ENCODE assay signal across 10 mouse cellular contexts in genomic region chr5:53381492-53382199, GRCm38 (mm10).
DNase-seq lines count a peak whose midpoint lies in the region; ATAC-seq lines count a peak whose summit lies in the region.
"Had no signal": no experiment of that assay in that cellular context is flagged by ENCODE, and none has a peak within 500 bp of the region (broad histone marks: within the 10 kb centered on the region; RNA-seq: fewer than 3 reads in every experiment).

No protein-coding gene starts in this region.

- intact Hi-C loops in heart, postnatal 25 days (cut with DNase I): no loop called here

- 48% methylated on average over 13 of the region's 13 CpGs for WGBS in heart, embryonic 11.5 days (ENCODE audit: insufficient replicate concordance)
- 72% methylated on average over 13 of the region's 13 CpGs for WGBS in forebrain, embryonic 12.5 days

- H3K9ac ChIP-seq in heart, embryonic 11.5 days (ENCODE audit: low read depth, low read length): no peak overlapping the region
- no peak overlapping the region for H3K9ac ChIP-seq in forebrain, embryonic 12.5 days
- H3K9ac ChIP-seq: heart, embryonic 13.5 days had no signal

- no peaks in the 10 kb centered on the region for H3K36me3 ChIP-seq in heart, embryonic 11.5 days (ENCODE audit: control insufficient read depth, insufficient read depth, low read length)
- no peaks in the 10 kb centered on the region for H3K36me3 ChIP-seq in forebrain, embryonic 12.5 days (replicated peaks)
- H3K36me3 ChIP-seq: heart, embryonic 13.5 days had no signal

- no peak for ATAC-seq in heart, embryonic 11.5 days (replicated peaks; ENCODE audit: insufficient number of reproducible peaks, low FRiP score, low TSS enrichment)
- no peak for ATAC-seq in forebrain, embryonic 12.5 days (ENCODE audit: low FRiP score)

- H3K27ac ChIP-seq in heart, embryonic 11.5 days (ENCODE audit: low read depth, low read length): no peak overlapping the region
- H3K27ac ChIP-seq in forebrain, embryonic 12.5 days: no peak overlapping the region
- H3K27ac ChIP-seq: heart, embryonic 13.5 days had no signal

- peaks cover 6% of the 10 kb centered on the region; the same call in 1 of the 2 replicates for H3K27me3 ChIP-seq in heart, embryonic 11.5 days (ENCODE audit: control insufficient read depth, insufficient read depth, low read length)
- no peaks in the 10 kb centered on the region for H3K27me3 ChIP-seq in forebrain, embryonic 12.5 days

- H3K4me2 ChIP-seq in heart, embryonic 11.5 days: no peak overlapping the region
- no peak overlapping the region for H3K4me2 ChIP-seq in forebrain, embryonic 12.5 days
- H3K4me2 ChIP-seq: heart, embryonic 13.5 days had no signal

- DNase-seq in heart, adult 18-20 months: peak; percentile 59 to 65
- DNase-seq in 3134 (ENCODE audit: extremely low read depth, insufficient read length, low spot score): peak; percentile 62
- DNase-seq in brain, adult 2 months (ENCODE audit: low read depth, low spot score): peak; percentile 75
- DNase-seq in heart, postnatal 25 days (ENCODE audit: low spot score): peak; percentile 31
- DNase-seq in frontal cortex, postnatal 14 days (ENCODE audit: low spot score in 2 of 2): no peak
- DNase-seq in urinary bladder, postnatal 36 days (ENCODE audit: low spot score in 2 of 2): no peak
- DNase-seq: midbrain, embryonic 14.5 days had no signal

- H3K4me1 ChIP-seq in heart, embryonic 11.5 days (ENCODE audit: control insufficient read depth, insufficient read depth, low read length): no peaks in the 10 kb centered on the region; the same call in 1 of the 2 replicates
- no peaks in the 10 kb centered on the region for H3K4me1 ChIP-seq in forebrain, embryonic 12.5 days

- H3K9me3 ChIP-seq in heart, embryonic 11.5 days (replicated peaks; ENCODE audit: control insufficient read depth, low read length): no peaks in the 10 kb centered on the region
- H3K9me3 ChIP-seq in forebrain, embryonic 12.5 days: no peaks in the 10 kb centered on the region
- H3K9me3 ChIP-seq: heart, embryonic 13.5 days had no signal

- H3K4me3 ChIP-seq in heart, embryonic 11.5 days (ENCODE audit: low read depth, low read length): no peak overlapping the region
- no peak overlapping the region for H3K4me3 ChIP-seq in forebrain, embryonic 12.5 days (replicated peaks)
- H3K4me3 ChIP-seq: heart, embryonic 13.5 days had no signal

Comparison
In these comparisons a context has a peak if more than half of its experiments do, and no peak if none do; other contexts are left out.
1. DNase-seq: peak in heart, adult 18-20 months (2 of 2), 3134 (single experiment), brain, adult 2 months (single experiment) and heart, postnatal 25 days (single experiment); none in frontal cortex, postnatal 14 days (0 of 2) and urinary bladder, postnatal 36 days (0 of 2).